Mouse (Mus musculus): ENCODE results near the gene Zc3hav1. TPM values are rescaled to one million over a fixed set of nuclear protein-coding genes. Genes with fewer than 3 reads are reported as not detected.

The Zc3hav1 gene
- polyA plus RNA-seq, 1 experiment from 2014 or later, result 2.1 TPM

- Histone ChIP-seq H3K4me1 (peaks cover 35% of the 10 kb centered on the region), H3K36me3 (no peaks in the 10 kb centered on the region), H3K9me3 (replicated peaks) (no peaks in the 10 kb centered on the region), H3K27me3 (ENCODE audit: low read depth, poor library complexity, severe bottlenecking) (peaks cover 22% of the 10 kb centered on the region), H3K4me3 (no peak overlapping the region), H3K27ac (replicated peaks) (no peak overlapping the region)
- no peak for DNase-seq (ENCODE audit: low spot score)
- WGBS, result 69% methylated on average over 2 of the region's 2 CpGs
Measured at GRCm38 (mm10) chr6:38255794-38256193, 98.6 kb downstream of the Zc3hav1 start.

Other genes with a start within 250 kb of the Zc3hav1 start
- gene Tmem213, start 245.3 kb downstream of the Zc3hav1 start, polyA plus RNA-seq (2016; fragmentation: Nextera tagmentation; extraction: Ambion mirVana), result not detected in 2 replicates
- not detected in 2 replicates for gene Atp6v0a4, start 230.0 kb downstream of the Zc3hav1 start, polyA plus RNA-seq (2016; fragmentation: Nextera tagmentation; extraction: Ambion mirVana)
- 5.6 and 7.2 TPM in 2 replicates for gene D630045J12Rik, start 100.6 kb downstream of the Zc3hav1 start, polyA plus RNA-seq (2016; fragmentation: Nextera tagmentation; extraction: Ambion mirVana)
- gene Zc3hav1l, start 55.3 kb downstream of the Zc3hav1 start, polyA plus RNA-seq (2016; fragmentation: Nextera tagmentation; extraction: Ambion mirVana), result 12.9 and 13.6 TPM in 2 replicates
- 14.6 and 15.6 TPM in 2 replicates for gene Ttc26, start 26.9 kb upstream of the Zc3hav1 start, polyA plus RNA-seq (2016; fragmentation: Nextera tagmentation; extraction: Ambion mirVana)
- gene Ubn2, start 79.3 kb upstream of the Zc3hav1 start, polyA plus RNA-seq (2016; fragmentation: Nextera tagmentation; extraction: Ambion mirVana), result 13.9 and 16.4 TPM in 2 replicates
- 121 TPM in 2 replicates for gene Fmc1, start 178.9 kb upstream of the Zc3hav1 start, polyA plus RNA-seq (2016; fragmentation: Nextera tagmentation; extraction: Ambion mirVana)
- gene Luc7l2, start 196.7 kb upstream of the Zc3hav1 start, polyA plus RNA-seq (2016; fragmentation: Nextera tagmentation; extraction: Ambion mirVana), result 36.1 and 37.4 TPM in 2 replicates